Mouse (Mus musculus): ENCODE results near the gene Glb1l.
"Not testable (repeated sequence)": the region's sequence is repeated elsewhere in the genome, so short reads cannot be mapped to it uniquely, and the experiment has no call there.

The Glb1l gene

DNA sequence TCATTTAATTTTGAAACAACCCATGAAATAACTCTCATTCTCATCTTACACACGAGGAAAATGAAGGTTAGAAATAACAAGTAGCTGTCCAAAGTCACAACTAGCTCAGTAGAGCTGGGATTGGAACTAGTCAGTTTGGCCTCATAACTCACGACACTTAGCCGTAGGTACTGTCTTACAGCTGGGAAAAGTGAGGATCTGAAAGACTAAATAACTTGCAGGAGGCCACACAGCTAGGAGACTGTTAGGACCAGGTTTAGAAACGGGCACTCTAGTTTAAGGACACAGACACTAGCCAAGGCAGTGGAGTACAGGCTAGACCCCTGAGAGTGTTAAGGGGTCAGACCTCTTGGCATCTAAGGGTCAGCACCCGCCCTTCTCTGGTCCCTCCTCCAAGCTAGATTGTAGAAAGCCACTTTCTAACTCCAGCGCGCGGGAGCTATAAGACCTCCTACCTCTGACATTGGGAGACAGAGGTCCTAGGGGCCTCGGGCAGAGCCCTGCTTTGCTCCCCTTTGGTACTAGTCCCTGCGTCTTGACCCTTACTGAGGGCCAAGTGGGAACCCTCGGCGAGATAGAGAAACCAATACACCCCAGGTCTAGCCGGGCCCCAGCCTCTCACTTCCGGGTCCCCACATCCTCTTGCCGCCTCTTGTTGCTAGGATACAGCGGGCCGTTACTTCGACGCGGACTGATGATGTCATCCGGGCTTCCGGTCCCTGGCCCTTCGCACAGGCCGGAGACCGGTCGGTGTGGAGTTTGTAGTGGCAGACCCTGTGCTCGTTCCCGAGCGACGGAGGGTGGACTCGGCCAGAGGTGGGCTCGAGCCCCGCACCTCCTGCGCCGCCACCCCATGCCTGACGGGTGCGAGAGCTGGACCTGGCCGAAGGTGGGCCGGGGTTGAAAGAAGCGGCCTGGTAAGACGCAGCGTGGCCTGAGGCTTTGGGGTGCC, at the start of gene Glb1l, which contains the start of gene Stk16:
Glb1l (minus strand) TSS at position 678 of the 952 bp plus-strand sequence.
Stk16 (plus strand) TSS at position 703 of the 952 bp plus-strand sequence.
- DNase-seq (ENCODE audit: low read depth, low spot score): peak; percentile 91

DNA sequence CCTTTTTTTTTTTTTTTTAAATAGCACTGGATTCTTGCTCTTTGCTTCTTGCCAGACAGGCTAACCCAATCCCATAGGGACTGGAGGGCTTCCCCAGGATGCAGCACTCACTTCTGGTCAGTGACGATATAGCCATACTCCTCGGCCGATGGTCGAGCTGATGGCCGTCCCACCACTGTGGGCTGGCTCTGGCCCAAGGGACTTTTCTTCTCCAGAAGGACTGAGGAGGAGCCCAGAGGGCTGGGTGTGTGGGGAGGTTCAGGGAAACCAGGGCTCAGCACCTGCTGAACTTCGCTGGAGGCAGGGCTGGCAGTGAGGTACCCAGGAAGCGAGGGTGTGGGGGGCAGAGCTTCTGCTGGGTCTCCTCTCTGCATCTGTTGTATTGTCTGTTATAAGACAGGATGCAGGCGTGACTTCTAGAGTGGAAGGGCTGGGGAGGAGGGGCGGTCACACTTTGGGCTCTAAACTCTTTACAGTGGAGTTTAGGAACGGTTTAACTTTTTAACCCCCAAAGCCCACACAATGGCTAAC, 45.0 kb upstream of the Glb1l start:
- no peak for DNase-seq (ENCODE audit: low read depth, low spot score)

DNA sequence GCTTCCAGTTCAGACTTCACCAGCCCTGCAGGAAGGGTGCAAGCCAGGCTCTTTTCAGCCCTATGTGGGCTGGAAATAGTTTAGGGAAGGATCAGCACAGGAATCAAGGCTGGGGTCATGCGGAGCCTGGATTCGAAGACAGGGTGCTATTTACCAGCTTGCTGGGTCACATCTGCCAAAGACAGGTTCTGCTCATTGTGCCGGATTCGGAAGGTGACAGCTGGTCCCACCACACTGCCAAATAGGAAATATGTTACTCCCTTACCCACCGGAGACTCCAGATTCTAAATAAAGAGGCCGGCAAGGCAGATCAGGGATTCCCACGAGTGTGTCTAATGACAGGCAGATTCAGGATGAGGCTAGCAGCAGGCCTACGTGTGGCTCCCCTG, 44.0 kb upstream of the Glb1l start:
- no peak for DNase-seq (ENCODE audit: low read depth, low spot score)

DNA sequence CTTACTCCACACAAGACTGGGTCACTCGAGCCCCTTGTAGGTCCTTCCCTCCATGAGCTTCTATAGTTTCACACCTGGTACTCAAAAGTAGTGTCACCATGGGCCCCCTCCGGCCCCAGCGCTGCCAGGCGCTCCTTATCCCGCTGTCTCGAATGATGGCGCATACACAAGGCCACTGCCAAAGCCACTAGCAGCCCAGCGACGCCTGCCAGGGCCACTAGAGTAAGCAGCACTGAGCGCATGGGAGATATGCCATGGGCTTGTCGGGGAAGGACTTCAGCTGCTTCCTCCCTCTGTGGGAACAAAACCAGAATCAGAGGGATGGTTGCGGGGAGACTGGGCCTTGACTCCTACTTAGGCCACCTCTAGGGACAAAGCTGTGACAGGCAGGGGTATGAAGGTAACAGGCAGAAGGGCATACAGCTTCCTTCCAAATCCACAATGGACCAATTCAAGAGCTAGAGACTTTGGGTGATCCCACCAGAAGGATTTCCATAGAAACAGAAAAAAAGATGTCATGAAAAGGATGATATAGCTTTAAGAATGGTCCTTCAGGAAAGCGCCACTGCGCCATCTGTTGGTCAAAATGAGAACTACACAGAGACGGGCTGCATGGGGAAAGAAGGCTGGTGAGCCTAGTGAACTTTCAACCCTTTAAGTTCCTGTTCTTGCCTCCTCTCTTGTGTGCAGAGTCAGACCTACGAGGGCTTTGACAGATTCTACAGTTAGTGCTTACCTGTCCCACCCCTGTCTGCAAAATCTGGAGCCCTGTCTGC, 43.4 kb upstream of the Glb1l start:
- DNase-seq (ENCODE audit: low read depth, low spot score): no peak

DNA sequence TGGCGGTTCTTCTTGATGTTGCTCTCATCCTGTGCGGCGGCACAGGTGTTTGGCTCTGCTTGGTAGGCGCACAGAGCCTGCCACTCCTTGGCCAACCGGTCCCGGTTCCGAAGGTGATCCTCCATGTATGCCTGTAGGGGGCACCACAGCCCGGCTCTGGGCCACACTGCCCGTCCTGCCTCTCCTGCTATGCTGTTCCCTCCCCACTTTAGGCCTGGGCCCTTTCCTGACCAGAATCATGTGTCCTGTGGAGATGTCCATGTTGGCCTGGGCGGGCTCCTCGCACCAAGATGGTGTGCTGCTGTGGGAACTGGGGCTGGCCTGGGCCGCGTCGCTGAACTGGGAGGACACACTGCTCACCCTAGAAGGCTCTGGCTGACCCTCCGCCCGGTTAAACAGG, 42.4 kb upstream of the Glb1l start:
- no peak for DNase-seq (ENCODE audit: low read depth, low spot score)

DNA sequence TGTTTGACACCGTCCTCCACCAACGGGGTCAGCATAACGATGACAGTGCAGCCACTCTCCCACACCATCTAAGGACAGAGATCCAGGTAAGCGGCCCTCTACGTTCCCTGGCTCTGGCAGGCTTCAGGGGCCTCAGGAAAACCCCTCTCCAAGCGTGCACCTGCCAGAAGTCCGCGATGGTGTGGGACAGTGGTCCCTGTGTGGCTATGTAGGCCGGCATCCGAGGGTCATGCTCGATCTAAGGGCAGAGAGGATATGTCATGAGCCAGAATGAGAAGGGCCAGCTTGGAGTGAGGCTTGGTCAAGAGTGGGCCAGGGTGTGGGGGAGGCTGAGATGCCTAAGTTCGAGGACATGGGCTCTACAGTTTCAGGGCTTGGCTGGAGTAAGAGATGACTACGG, 41.7 kb upstream of the Glb1l start:
- no peak for DNase-seq (ENCODE audit: low read depth, low spot score)

DNA sequence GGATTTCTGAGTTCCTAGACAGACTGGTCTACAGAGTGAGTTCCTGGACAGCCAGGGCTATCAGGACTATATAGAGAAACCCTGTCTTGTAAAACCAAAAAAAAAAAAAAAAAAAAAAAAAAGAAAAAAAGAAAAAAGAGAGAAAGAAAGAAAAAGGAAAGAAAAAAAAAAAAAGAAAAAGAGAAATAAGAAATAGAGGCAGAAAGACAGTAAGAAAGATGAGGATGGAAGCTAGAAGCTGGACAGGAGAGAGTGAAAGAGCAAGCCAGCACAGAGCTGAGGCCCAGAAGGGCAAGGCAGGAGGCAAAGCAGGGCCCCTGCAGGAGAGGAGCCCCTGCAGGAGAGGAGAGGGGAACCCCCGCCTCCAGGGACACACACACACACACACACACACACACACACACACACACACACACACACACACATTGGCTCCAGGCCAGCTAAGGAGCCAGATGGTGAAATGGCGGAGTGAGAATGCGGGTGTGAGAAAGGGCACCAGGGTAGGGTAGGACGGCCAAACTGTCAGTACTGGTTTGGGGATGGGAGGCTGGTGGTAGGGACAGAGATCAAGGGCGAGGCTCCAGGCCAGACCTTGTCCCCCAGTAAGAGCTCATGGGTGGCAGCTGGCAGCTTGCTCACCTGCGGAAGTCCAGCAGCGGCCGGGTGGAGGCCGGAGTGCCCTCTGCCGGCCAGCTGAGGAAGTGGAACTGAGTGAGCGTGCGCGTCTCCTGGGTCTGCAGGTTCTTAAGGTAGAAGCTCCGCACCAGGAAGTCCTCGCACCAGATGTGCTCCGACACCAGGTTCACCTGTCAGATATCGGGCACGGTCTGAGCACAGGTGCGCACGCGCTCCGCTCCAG, 40.7 kb upstream of the Glb1l start:
- no peak for DNase-seq (ENCODE audit: low read depth, low spot score)

DNA sequence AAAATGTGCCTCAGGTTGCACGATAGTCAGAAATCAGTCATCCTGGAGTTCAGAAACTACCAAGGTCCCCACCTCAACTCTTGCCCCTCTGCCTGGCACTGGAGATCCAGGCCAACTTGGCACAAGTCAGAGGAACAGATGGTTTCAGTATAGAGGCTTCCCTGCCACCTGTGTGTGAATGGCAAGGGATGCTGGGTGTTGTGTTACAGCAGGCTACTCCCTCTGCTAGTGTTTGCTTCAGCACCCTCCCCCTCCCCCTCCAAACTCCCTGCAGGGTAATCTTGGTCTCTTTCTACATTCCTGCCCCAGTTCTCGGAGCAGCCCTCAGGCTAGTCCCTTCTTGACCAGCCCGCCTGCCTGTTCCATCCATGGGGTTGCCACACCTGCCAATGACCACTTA, 39.9 kb upstream of the Glb1l start:
- no peak for DNase-seq (ENCODE audit: low read depth, low spot score)

DNA sequence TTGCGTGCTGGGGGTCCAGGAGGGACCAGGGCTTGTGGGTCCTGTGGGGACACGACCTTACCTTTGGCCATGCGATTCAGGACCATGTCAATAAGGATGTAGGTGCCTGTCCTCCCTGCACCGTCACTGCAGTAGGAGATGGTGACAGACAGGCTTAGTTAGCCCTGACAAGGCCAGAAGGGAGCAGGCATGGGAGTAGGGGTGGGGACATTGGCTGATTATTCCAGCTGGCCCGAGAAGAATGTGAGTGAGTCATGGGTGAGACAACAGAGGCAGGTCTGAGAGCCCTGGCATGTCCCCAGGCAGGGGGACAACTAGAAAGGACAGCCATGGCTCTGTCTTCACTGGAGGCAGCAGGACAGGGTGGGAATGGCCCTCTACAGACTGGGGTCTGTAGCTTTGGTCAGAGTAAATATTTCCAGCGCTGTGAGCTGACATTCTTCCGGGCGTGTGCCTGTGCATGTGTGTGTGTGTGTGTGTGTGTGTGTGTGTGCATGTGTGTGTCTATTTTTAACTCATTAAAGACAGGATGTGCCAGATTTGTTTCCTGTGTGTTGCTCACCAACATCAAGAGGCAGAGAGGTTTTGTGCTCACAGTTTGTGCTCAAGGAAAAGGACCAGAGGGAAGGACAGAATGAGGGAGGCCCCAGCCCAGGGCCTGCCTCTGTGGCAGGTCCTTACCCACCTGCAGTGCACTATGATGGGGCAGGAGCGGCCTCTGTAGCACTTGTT, 37.6 kb upstream of the Glb1l start:
- no peak for DNase-seq (ENCODE audit: low read depth, low spot score)

DNA sequence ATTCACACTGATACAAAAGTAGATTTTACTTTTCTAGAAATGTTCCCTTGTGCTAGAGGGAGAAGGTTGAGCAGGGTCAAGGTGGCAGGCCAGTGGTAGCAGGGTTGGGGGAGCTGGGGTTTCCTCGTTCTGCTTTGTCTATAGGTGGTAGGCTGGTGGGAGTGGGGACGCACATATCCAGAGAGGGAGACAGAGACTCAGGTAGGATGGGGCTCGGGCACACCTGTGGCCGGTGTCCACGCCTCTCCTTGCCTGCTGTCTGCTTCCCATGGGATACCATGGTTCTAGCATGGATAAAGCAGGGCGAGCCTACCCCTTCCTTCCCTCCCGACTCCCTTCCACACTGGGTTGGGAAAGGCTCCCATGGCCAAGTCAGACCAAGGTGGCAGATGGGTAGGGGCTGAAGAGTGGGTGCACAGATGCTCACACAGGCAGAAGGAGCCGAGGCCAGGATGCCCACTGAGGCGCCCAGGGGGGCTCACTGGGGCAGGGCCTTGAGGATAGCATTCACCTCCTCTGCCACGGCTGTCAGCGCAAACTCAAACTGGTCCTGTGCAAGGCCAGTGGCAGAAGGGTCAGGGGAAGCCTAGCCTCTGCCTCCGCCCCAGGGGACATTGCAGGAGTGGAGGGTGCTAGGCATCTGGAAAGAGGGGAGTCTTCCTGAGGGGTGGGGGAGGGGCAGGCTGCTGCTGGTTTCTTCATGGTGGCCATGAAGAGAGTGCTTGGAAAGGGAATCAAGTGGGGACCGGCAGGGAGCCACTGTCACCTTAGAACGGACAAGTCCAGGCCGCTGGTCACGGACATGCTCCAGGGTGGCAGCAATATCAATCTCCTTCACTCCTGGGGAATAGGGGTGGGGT, 36.7 kb upstream of the Glb1l start:
- DNase-seq (ENCODE audit: low read depth, low spot score): no peak

DNA sequence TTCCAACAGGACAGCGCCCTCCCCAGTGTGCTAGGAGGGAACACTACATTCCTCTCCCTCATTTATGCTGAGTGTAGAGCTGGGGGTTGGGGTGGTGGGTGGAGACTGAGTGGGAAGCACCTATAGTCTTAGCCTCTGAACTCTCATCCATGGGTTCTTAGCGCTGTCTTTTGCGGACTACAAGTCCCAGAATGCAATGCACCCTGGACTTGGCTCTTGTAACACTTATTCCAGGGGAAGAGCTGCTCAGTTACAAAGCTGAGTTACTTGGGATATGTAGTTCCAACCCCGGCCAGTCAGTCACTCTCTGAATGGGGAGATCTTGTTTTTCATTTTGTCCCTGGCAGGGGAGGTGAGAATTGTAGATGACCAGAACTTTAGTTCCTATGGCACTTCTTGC, 34.2 kb upstream of the Glb1l start:
- DNase-seq (ENCODE audit: low read depth, low spot score): no peak

DNA sequence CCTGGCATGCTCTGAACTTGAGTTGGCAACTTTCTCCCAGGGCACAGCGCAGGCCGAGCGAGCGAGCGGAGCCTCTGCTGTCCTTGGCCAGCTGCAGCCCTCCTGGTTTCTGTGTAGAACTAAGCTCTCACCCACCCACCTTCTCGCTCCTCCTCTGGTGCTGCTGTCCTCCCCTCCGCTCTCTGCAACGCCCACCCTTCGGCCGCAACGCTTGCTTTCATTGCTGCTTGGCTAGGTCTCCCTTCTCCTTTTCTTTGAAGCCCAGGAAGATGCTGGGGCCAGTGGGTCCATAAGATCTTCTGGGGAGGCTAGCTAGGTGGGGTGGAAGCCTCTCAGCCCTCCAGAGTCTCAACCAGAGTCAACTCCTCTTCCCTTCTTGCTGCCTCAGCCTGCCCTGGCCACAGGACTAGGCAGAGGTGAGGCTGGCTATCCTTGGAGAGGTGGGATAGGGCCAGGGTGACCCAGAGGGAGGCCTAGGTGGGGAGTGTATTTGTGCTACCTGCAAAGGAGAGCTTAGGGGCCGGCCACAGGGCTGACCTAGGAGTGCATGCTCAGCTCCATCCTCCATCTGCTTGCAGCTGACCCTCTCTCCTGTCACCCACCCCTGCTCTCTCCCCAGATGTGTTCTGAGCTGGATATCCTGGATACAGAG, 33.7 kb upstream of the Glb1l start:
- DNase-seq (ENCODE audit: low read depth, low spot score): no peak

DNA sequence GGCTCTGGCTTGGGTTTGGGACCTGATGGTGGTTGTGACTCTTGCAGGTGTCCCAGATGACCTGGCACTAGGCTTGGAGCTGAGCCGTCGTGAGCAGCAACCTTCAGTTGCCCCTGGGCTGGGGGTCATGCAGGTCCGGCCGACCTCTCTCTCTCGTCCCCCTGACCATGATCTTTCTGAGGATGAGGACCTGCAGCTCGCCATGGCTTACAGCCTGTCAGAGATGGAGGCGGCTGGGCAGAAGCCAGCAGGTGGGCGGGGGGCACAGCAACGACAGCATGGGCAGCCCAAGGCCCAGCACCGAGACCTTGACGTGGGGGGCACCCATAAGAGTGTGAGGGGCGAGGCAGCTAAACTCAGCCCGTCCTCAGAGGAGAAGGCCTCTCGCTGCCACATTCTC, 32.8 kb upstream of the Glb1l start:
- DNase-seq (ENCODE audit: low read depth, low spot score): no peak

DNA sequence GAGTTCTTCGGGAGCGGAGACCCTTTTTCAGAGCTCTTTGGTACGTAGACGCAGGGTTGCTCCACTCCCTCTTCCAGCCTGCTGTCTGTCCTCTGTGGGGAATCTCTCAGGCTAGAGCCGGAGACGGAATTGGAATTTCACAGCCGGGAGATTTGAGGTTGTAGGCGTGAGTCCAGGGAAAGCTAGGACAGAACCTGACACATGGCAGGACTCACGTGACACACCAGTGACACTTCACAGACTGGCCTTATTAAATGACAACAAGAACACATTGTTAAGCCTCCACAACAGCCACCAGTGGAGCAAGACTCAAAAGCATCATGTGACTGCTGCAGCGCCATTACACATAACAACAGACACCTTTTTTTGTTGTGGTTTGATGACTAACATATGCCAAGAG, 29.0 kb upstream of the Glb1l start:
- DNase-seq (ENCODE audit: low read depth, low spot score): no peak

DNA sequence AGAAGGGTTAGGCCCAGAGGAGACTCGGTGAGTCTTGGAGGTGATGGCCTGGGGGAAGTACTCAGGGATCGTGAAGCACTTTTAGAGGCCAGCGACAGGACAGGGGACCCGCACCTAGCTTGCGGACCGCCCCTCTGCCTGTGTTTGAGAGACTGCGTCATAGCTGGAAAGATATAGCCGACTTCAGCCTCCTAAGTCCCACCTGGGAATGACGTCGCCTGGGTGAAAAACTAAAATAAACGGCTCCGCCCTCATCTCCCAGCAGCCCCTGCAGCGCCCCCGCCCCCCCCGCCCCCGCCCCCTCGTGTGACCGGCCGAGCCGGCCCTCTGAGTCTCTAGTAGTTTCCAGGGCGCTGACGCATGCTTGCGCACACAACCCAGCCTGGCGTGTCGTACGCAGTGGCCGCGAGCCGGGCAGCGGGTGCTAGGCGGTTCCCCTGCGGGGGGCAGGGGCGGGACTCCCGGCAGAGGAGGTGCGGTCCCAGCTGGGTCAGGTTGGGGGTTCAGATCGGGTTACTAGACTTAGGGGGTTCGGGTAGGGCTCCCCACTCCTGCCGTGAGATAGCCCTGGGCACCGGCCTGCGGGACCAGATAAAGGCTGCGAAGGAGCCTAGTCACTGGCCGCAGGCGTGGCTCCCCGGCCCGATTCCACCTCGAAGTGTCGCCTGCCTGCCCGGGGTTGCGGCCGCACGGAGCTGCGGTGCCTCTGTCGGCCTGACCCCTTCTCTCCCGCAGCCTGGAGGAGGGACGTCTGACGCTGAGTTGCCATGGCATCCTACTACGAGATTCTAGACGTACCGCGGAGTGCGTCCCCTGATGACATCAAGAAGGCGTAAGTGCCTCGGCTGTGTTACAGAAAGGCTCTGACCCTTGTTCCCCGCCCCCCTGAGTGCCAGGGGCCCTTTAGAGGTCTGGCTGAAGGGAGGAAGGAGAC, 25.8 kb upstream of the Glb1l start, which contains the start of gene Dnajb2:
Dnajb2 (plus strand) TSS at position 290 of the 934 bp plus-strand sequence.
- DNase-seq (ENCODE audit: low read depth, low spot score): no peak

DNA sequence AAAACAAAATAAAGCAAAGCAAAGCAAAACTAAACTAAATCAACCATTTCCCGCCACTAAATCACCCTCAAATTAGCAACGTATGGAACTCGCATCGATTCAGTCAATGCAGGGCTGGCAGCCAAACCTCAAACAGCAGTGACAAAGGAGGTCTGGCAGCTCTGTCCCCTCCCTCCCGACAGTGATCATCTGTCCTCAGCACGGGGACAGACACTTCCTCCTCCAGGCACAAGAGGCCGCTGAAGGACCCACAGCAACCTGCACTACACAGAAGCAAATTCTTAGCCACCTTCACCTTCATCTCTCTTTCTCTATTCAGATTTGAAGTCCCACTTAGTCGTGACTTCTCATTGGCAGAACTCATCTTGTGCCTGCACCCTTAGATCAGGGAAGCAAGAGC, 24.0 kb upstream of the Glb1l start:
- DNase-seq (ENCODE audit: low read depth, low spot score): no peak

DNA sequence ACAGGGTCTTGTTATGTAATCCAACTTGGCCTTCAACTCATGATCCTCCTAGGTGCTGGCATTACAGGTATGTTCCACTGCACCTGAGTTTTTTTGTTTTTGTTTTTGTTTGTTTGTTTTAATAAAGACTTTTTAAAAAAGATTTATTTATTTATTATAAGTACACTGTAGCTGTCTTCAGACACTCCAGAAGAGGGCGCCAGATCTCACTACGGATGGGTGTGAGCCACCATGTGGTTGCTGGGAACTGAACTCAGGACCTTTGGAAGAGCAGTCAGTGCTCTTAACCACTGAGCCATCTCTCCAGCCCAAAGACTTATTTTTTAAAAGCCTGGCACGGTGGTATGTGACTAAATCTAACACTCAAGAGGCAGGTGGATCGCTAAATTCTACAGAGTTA, 21.9 kb upstream of the Glb1l start:
- not testable (repeated sequence) for DNase-seq (ENCODE audit: low read depth, low spot score)

DNA sequence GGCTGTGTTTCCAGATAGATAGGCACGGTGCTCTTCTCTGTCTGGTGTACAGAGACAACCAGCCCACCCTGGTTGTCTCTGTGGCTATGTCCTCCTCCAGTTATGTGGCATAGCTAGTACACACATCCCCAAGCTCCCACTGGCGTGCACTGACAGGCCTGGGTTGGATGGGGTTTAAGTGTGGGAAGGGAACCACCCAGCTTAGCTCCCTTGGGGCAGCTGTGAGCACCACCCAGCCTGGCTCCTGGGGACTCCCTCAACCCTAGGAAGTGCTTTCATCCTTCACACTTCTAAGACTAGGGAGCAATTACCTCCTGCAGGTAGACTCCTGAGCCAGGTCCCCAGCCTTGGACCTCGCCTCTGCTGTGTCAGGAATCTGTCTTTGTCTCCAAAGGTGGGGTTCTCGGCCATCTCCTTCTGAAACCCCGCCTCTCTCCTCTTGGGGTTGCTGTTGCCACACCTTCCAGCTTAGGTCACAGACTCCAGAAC, 21.1 kb upstream of the Glb1l start, which contains the start of gene A630095N17Rik:
A630095N17Rik (minus strand) TSS at position 439 of the 489 bp plus-strand sequence.
- DNase-seq (ENCODE audit: low read depth, low spot score): no peak
